Mouse (Mus musculus) forebrain, postnatal 0 days (tissue): ENCODE measurements at regions not wholly inside any gene's neighbourhood (a gene's known extent, or its start where the extent isn't known, plus 50 kb on each side); places are given as distances from the start of the nearest gene placed in this dataset.

ENCODE experiments used
- ATAC-seq: fragments of 200-750 bp; cut with Nextera tagmentation; 2 replicates; pipeline ENCODE4 v1.8.0; 2017; ENCODE audit warnings: mild to moderate bottlenecking, moderate library complexity
- DNase-seq: peaks from one replicate; pipeline ENCODE4 v3.0.0-alpha.2; 2015
- H3K27ac ChIP-seq: fragments of 300-500 bp; sonication (generic); 2 replicates; pipeline ENCODE4 v1.5.1; 2014; ENCODE audit warnings: low read depth, mild to moderate bottlenecking, antibody characterized with exemption, low read length, moderate library complexity, mixed read lengths
- H3K27me3 ChIP-seq: fragments of 300-500 bp; sonication (generic); 2 replicates; pipeline ENCODE4 v1.6.1; 2014; ENCODE audit warnings: mild to moderate bottlenecking, low read length, mixed read lengths; ENCODE audit not compliant: insufficient read depth
- H3K36me3 ChIP-seq: fragments of 300-500 bp; sonication (generic); 2 replicates; pipeline ENCODE4 v1.6.1; 2014; ENCODE audit warnings: mild to moderate bottlenecking, moderate library complexity; ENCODE audit not compliant: insufficient read depth
- H3K4me1 ChIP-seq: fragments of 300-500 bp; sonication (generic); 2 replicates; pipeline ENCODE4 v1.6.1; 2014; ENCODE audit warnings: antibody characterized with exemption; ENCODE audit not compliant: insufficient read depth
- H3K4me2 ChIP-seq: fragments of 300-500 bp; sonication (generic); 2 replicates; pipeline ENCODE4 v1.6.1; 2014; ENCODE audit warnings: low read depth, mild to moderate bottlenecking, moderate library complexity
- H3K4me3 ChIP-seq: fragments of 300-500 bp; sonication (generic); 2 replicates; pipeline ENCODE4 v1.5.1; 2014; ENCODE audit warnings: low read depth, low read length, mixed read lengths
- H3K9ac ChIP-seq: fragments of 300-500 bp; sonication (generic); 2 replicates; pipeline ENCODE4 v1.6.1; 2014; ENCODE audit warnings: mild to moderate bottlenecking
- H3K9me3 ChIP-seq: fragments of 300-500 bp; sonication (generic); 2 replicates; pipeline ENCODE4 v1.6.1; 2016; ENCODE audit warnings: low read length
- CTCF ChIP-seq: sonication (generic); IDR thresholded peaks from 2 replicates; pipeline ENCODE4 v1.5.1; 2016; ENCODE audit warnings: antibody characterized with exemption, control low read depth, low read depth
- WGBS: fragments of 180-500 bp; shearing (Covaris S2); extraction: QIAGEN DNeasy Blood & Tissue Kit; methylation state at CpG from one replicate; pipeline ENCODE4 v1.1.7; 2014; 5-methylcytosine and 5-hydroxymethylcytosine counted together

GRCm38 (mm10) chr1:137800752-137801151, 374.8 kb downstream of the Ptprc start:
- DNase-seq: no peak
- no peak for ATAC-seq
- H3K9ac ChIP-seq: no peak overlapping the region
- H3K9me3 ChIP-seq: no peaks in the 10 kb centered on the region
- no peak for TF ChIP-seq CTCF
- no peaks in the 10 kb centered on the region for H3K27me3 ChIP-seq
- H3K27ac ChIP-seq: no peak overlapping the region
- H3K4me3 ChIP-seq: no peak overlapping the region
- H3K36me3 ChIP-seq: no peaks in the 10 kb centered on the region
- 80% methylated on average over 2 of the region's 2 CpGs for WGBS
- H3K4me1 ChIP-seq: no peaks in the 10 kb centered on the region
- no peak overlapping the region for H3K4me2 ChIP-seq

- Histone ChIP-seq H3K9ac (no peak overlapping the region), H3K27ac (no peak overlapping the region), H3K27me3 (no peaks in the 10 kb centered on the region), H3K4me1 (no peaks in the 10 kb centered on the region; the same call in 1 of the 2 replicates), H3K4me2 (no peak overlapping the region), H3K4me3 (no peak overlapping the region), H3K9me3 (no peaks in the 10 kb centered on the region), H3K36me3 (no peaks in the 10 kb centered on the region)
- no peak for TF ChIP-seq CTCF
- ATAC-seq (no peak), DNase-seq (no peak)
- 73% methylated on average over 3 of the region's 3 CpGs for WGBS
These were observed 386.7 kb downstream of the Ptprc start for GRCm38 (mm10) chr1:137788789-137789188.

- Histone ChIP-seq H3K9me3 (no peaks in the 10 kb centered on the region), H3K4me2 (no peak overlapping the region), H3K9ac (no peak overlapping the region), H3K4me1 (no peaks in the 10 kb centered on the region; the same call in 1 of the 2 replicates), H3K27ac (no peak overlapping the region), H3K27me3 (no peaks in the 10 kb centered on the region), H3K36me3 (no peaks in the 10 kb centered on the region), H3K4me3 (no peak overlapping the region)
- DNase-seq: peak; percentile 11
- TF ChIP-seq CTCF: no peak
- 0 out of 2 replicates have a peak, but pooled peaks have one; percentile 5 for ATAC-seq
These were observed 388.9 kb downstream of the Ptprc start for GRCm38 (mm10) chr1:137786653-137787052.

GRCm38 (mm10) chr1:137774586-137774985, 400.9 kb downstream of the Ptprc start:
- Histone ChIP-seq H3K9ac (no peak overlapping the region), H3K9me3 (no peaks in the 10 kb centered on the region), H3K4me3 (no peak overlapping the region), H3K27ac (no peak overlapping the region), H3K36me3 (no peaks in the 10 kb centered on the region), H3K4me1 (no peaks in the 10 kb centered on the region), H3K4me2 (no peak overlapping the region), H3K27me3 (no peaks in the 10 kb centered on the region)
- DNase-seq (no peak), ATAC-seq (no peak)
- TF ChIP-seq CTCF: no peak

GRCm38 (mm10) chr1:137760797-137761196, 414.7 kb downstream of the Ptprc start:
- TF ChIP-seq CTCF: no peak
- Histone ChIP-seq H3K4me3 (no peak overlapping the region), H3K27me3 (no peaks in the 10 kb centered on the region), H3K4me1 (no peaks in the 10 kb centered on the region), H3K36me3 (no peaks in the 10 kb centered on the region), H3K4me2 (no peak overlapping the region), H3K27ac (no peak overlapping the region), H3K9ac (no peak overlapping the region), H3K9me3 (no peaks in the 10 kb centered on the region)
- DNase-seq (no peak), ATAC-seq (no peak)
- WGBS: 96% methylated on average over 4 of the region's 4 CpGs

- H3K27ac ChIP-seq: no peak overlapping the region
- DNase-seq (no peak), ATAC-seq (no peak)
- H3K27me3 ChIP-seq: no peaks in the 10 kb centered on the region
- H3K4me1 ChIP-seq: no peaks in the 10 kb centered on the region
- no peaks in the 10 kb centered on the region for H3K9me3 ChIP-seq
- H3K4me3 ChIP-seq: no peak overlapping the region
- H3K4me2 ChIP-seq: no peak overlapping the region
- H3K36me3 ChIP-seq: no peaks in the 10 kb centered on the region
- 69% methylated on average over 7 of the region's 7 CpGs for WGBS
- TF ChIP-seq CTCF: no peak
- no peak overlapping the region for H3K9ac ChIP-seq
These were observed 424.0 kb downstream of the Ptprc start for GRCm38 (mm10) chr1:137751446-137751961.

GRCm38 (mm10) chr1:137750894-137751293, 424.6 kb downstream of the Ptprc start:
- Histone ChIP-seq H3K4me2 (no peak overlapping the region), H3K4me1 (no peaks in the 10 kb centered on the region), H3K36me3 (no peaks in the 10 kb centered on the region), H3K4me3 (no peak overlapping the region), H3K27ac (no peak overlapping the region), H3K9me3 (no peaks in the 10 kb centered on the region), H3K9ac (no peak overlapping the region), H3K27me3 (no peaks in the 10 kb centered on the region)
- DNase-seq (no peak), ATAC-seq (no peak)
- WGBS: 37% methylated on average over 5 of the region's 5 CpGs
- TF ChIP-seq CTCF: no peak

- no peak overlapping the region for H3K9ac ChIP-seq
- no peaks in the 10 kb centered on the region for H3K27me3 ChIP-seq
- H3K4me1 ChIP-seq: no peaks in the 10 kb centered on the region
- no peak for DNase-seq
- H3K4me2 ChIP-seq: no peak overlapping the region
- H3K9me3 ChIP-seq: no peaks in the 10 kb centered on the region
- no peak overlapping the region for H3K4me3 ChIP-seq
- no peak for TF ChIP-seq CTCF
- ATAC-seq: no peak
- H3K36me3 ChIP-seq: no peaks in the 10 kb centered on the region
- 60% methylated on average over 2 of the region's 2 CpGs for WGBS
- no peak overlapping the region for H3K27ac ChIP-seq
These were observed 429.4 kb downstream of the Ptprc start for GRCm38 (mm10) chr1:137746129-137746528.
